Mouse (Mus musculus): ENCODE results near the gene Mrpl14. TPM values are rescaled to one million over a fixed set of nuclear protein-coding genes. Genes with fewer than 3 reads are reported as not detected.

Gene Mrpl14
- 128 and 135 TPM in 2 replicates for polyA plus RNA-seq (2015; fragmentation: Nextera tagmentation; extraction: Ambion mirVana)

GRCm38 (mm10) chr17:45686093-45686619 lies at the start of gene Mrpl14:
TSS of gene Mrpl14 (plus strand) at chr17:45686322.

GRCm38 (mm10) chr17:45659225-45659624 lies 26.9 kb upstream of the Mrpl14 start, which contains the start of gene Capn11:
TSS of gene Capn11 (minus strand) at chr17:45659325.

GRCm38 (mm10) chr17:45686716-45687115 lies 594 bp downstream of the Mrpl14 start, which contains the start of gene Tmem63b:
TSS of gene Tmem63b (minus strand) at chr17:45686905.

GRCm38 (mm10) chr17:45733735-45734301 lies 47.7 kb downstream of the Mrpl14 start, which contains the start of gene 1600014C23Rik:
TSS of gene 1600014C23Rik (minus strand) at chr17:45733844.

Other genes with a start within 250 kb of the Mrpl14 start
- gene Spats1, start 210.9 kb upstream of the Mrpl14 start, polyA plus RNA-seq (2015; fragmentation: Nextera tagmentation; extraction: Ambion mirVana): 0.27 TPM in 1 of 2 replicates, not detected in the other
- gene Aars2, start 179.5 kb upstream of the Mrpl14 start, polyA plus RNA-seq (2015; fragmentation: Nextera tagmentation; extraction: Ambion mirVana): 7.2 and 7.8 TPM in 2 replicates
- not detected in 2 replicates for gene Tcte1, start 162.9 kb upstream of the Mrpl14 start, polyA plus RNA-seq (2015; fragmentation: Nextera tagmentation; extraction: Ambion mirVana)
- 0.05 and 0.06 TPM in 2 replicates for gene Tmem151b, start 136.6 kb upstream of the Mrpl14 start, polyA plus RNA-seq (2015; fragmentation: Nextera tagmentation; extraction: Ambion mirVana)
- 2.5 and 2.8 TPM in 2 replicates for gene Nfkbie, start 130.6 kb upstream of the Mrpl14 start, polyA plus RNA-seq (2015; fragmentation: Nextera tagmentation; extraction: Ambion mirVana)
- 66.6 and 73.4 TPM in 2 replicates for gene Slc35b2, start 122.4 kb upstream of the Mrpl14 start, polyA plus RNA-seq (2015; fragmentation: Nextera tagmentation; extraction: Ambion mirVana)
- gene Hsp90ab1, start 113.1 kb upstream of the Mrpl14 start, polyA plus RNA-seq (2015; fragmentation: Nextera tagmentation; extraction: Ambion mirVana): 712 and 744 TPM in 2 replicates
- gene Slc29a1, start 86.7 kb upstream of the Mrpl14 start, polyA plus RNA-seq (2015; fragmentation: Nextera tagmentation; extraction: Ambion mirVana): 133 and 148 TPM in 2 replicates
- gene Mymx, start 84.2 kb upstream of the Mrpl14 start, polyA plus RNA-seq (2015; fragmentation: Nextera tagmentation; extraction: Ambion mirVana): 75.3 and 79.2 TPM in 2 replicates
- gene Capn11, start 27.0 kb upstream of the Mrpl14 start, polyA plus RNA-seq (2015; fragmentation: Nextera tagmentation; extraction: Ambion mirVana): 0.06 TPM in 1 of 2 replicates, not detected in the other
- 19.8 and 21.0 TPM in 2 replicates for gene Tmem63b, start 583 bp downstream of the Mrpl14 start, polyA plus RNA-seq (2015; fragmentation: Nextera tagmentation; extraction: Ambion mirVana)
- gene 1600014C23Rik, start 47.5 kb downstream of the Mrpl14 start, polyA plus RNA-seq (2015; fragmentation: Nextera tagmentation; extraction: Ambion mirVana): not detected in 2 replicates